Mouse (Mus musculus) ES-Bruce4 (cell line): Measurements from ENCODE around the gene Fam19a2.

ENCODE experiments used
- CTCF ChIP-seq: IDR thresholded peaks from one replicate; pipeline ENCODE4 v1.8.1; 2011; ENCODE audit warnings: low read depth, low read length
- EP300 ChIP-seq: IDR thresholded peaks from 2 replicates; pipeline ENCODE4 v1.6.1; 2011; ENCODE audit warnings: low read depth, low read length; ENCODE audit not compliant: insufficient read depth

- no peak for TF ChIP-seq CTCF
- TF ChIP-seq EP300, result no peak
Measured at GRCm38 (mm10) chr10:123595043-123595442, 331.2 kb downstream of the Fam19a2 start.
